Mouse (Mus musculus): ENCODE results near the gene Fam189a1. TPM values are rescaled to one million over a fixed set of nuclear protein-coding genes. Genes with fewer than 3 reads are reported as not detected.

The Fam189a1 gene
- polyA plus RNA-seq, 1 experiment from 2014 or later = 0.66 TPM

DNA sequence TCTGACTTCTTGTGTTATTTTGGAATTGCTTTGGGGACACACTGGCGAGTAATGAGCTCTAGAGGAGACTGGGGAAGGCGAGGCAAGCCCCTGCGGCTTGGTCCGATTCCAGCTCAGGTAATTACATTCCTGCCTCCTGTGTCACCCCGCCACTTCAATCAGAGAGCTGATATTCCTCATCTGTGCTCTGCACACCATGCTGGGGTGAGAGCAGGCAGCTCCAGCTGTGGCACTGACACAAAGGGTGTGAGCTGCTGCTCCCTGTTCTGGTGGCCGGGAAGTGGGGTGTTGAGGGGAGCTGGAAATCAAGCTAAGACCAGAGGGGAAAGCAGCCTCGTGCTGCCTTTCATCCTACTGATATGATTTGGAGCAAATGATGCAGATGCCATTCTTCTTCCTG lies 386.6 kb downstream of the Fam189a1 start:
- H3K9me3 ChIP-seq (replicated peaks) = no peaks in the 10 kb centered on the region
- H3K36me3 ChIP-seq = no peaks in the 10 kb centered on the region
- ATAC-seq (replicated peaks; ENCODE audit: low FRiP score) = no peak
- H3K27me3 ChIP-seq = no peaks in the 10 kb centered on the region
- no peak overlapping the region for H3K4me2 ChIP-seq
- 64% methylated on average over 7 of the region's 7 CpGs for WGBS
- no peak overlapping the region for H3K9ac ChIP-seq
- H3K4me1 ChIP-seq = 0 out of 2 replicates have a peak, but pooled peaks cover 6% of the 10 kb centered on the region
- no peak overlapping the region for H3K4me3 ChIP-seq (replicated peaks)
- H3K27ac ChIP-seq = no peak overlapping the region

DNA sequence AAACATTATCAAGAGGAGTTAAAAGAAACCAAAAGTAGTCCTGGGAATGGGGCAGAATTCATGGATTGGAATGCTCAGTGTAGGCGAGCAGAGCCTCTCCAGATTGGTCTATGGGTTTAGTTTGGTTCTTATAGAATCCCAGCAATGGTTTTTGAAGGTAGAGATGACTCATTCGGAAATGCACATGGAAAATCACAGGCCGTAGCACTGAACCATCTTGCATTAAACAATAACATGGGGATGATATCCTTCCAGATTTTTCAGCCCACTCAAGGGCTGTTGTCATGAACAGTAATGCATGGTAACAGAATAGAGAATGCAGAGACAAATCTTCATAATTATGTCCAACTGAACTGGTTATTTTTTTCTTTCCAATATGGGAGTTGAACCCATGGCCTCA lies 390.8 kb downstream of the Fam189a1 start:
- Histone ChIP-seq H3K4me1 (no peaks in the 10 kb centered on the region), H3K9ac (no peak overlapping the region), H3K27me3 (no peaks in the 10 kb centered on the region), H3K27ac (no peak overlapping the region), H3K4me2 (no peak overlapping the region), H3K9me3 (replicated peaks) (no peaks in the 10 kb centered on the region), H3K4me3 (replicated peaks) (no peak overlapping the region), H3K36me3 (no peaks in the 10 kb centered on the region)
- no peak for ATAC-seq (replicated peaks; ENCODE audit: low FRiP score)
- WGBS = 87% methylated on average over 3 of the region's 3 CpGs

DNA sequence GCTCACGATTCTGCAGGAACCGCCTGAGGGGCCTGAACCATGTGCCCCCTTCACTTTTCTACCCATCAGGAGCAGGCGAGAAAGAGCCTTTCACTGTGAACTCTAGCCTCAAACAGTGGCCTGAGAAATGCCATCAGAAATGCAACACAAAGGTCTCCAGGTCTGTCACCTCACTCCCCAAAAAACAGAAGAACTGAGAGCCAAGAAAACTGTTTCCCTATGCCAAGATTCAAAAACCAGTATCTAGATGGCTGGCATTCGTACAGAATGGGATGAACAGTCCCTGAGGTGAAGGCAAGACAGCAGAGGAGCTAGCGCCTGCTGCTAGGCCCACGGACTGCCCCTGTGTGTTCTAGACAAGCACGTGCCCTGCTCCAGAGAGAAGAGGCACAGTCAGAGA lies 401.2 kb downstream of the Fam189a1 start:
- H3K4me3 ChIP-seq (replicated peaks) = no peak overlapping the region
- H3K9me3 ChIP-seq (replicated peaks) = no peaks in the 10 kb centered on the region
- WGBS = 85% methylated on average over 7 of the region's 7 CpGs
- H3K27me3 ChIP-seq = no peaks in the 10 kb centered on the region
- H3K4me1 ChIP-seq = 0 out of 2 replicates have a peak, but pooled peaks cover 6% of the 10 kb centered on the region
- H3K4me2 ChIP-seq = no peak overlapping the region
- no peak for ATAC-seq (replicated peaks; ENCODE audit: low FRiP score)
- H3K9ac ChIP-seq = no peak overlapping the region
- no peak overlapping the region for H3K27ac ChIP-seq
- no peaks in the 10 kb centered on the region for H3K36me3 ChIP-seq

DNA sequence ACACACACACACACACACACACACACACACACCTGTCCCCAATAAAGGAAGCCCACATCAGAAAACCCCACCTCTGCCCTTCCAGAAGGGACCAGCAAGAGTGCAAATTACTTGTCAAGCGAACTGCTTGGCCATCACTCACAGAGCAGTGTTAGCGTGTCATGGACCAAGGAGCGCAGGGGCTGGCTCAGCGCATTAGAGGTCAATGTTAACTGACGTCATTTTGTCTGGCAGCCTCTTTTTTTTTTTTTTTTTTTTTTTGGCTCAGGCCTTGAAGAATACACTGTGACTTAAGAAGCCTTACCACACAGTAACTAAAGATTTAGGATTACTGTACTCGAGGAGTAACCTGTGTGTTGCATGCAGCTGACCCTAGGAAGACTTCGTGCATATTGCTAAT lies 402.2 kb downstream of the Fam189a1 start:
- no peak overlapping the region for H3K4me2 ChIP-seq
- ATAC-seq (replicated peaks; ENCODE audit: low FRiP score) = peak; percentile 23; the same call in 1 of the 2 replicates
- 0 out of 2 replicates have a peak, but pooled peaks cover 6% of the 10 kb centered on the region for H3K4me1 ChIP-seq
- no peaks in the 10 kb centered on the region for H3K9me3 ChIP-seq (replicated peaks)
- H3K27ac ChIP-seq = no peak overlapping the region
- no peaks in the 10 kb centered on the region for H3K27me3 ChIP-seq
- 30% methylated on average over 7 of the region's 7 CpGs for WGBS
- H3K4me3 ChIP-seq (replicated peaks) = no peak overlapping the region
- no peak overlapping the region for H3K9ac ChIP-seq
- H3K36me3 ChIP-seq = no peaks in the 10 kb centered on the region

DNA sequence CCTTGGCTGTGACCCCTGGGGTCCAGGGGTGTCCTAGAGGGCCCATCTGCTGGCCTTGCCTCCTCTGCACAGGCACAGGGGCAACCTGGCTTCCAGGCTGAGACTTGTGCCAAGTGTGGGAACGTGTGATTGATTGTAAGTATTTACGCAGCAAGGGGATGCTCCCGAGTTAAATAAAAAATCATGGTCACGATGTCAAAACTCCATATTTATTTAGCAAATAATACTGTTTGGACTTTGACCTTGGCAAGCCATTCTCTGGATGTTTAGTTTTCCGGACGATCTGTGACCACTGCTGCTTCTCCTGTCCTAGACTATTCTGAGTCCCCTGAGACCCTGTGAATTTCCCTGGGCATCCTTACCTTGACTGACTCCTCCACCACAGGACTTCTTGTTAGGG lies 402.7 kb downstream of the Fam189a1 start:
- Histone ChIP-seq H3K36me3 (no peaks in the 10 kb centered on the region), H3K27ac (no peak overlapping the region), H3K4me3 (replicated peaks) (no peak overlapping the region), H3K9me3 (replicated peaks) (no peaks in the 10 kb centered on the region), H3K27me3 (no peaks in the 10 kb centered on the region), H3K4me1 (0 out of 2 replicates have a peak, but pooled peaks cover 6% of the 10 kb centered on the region), H3K4me2 (no peak overlapping the region), H3K9ac (no peak overlapping the region)
- 37% methylated on average over 6 of the region's 6 CpGs for WGBS
- ATAC-seq (replicated peaks; ENCODE audit: low FRiP score) = no peak

DNA sequence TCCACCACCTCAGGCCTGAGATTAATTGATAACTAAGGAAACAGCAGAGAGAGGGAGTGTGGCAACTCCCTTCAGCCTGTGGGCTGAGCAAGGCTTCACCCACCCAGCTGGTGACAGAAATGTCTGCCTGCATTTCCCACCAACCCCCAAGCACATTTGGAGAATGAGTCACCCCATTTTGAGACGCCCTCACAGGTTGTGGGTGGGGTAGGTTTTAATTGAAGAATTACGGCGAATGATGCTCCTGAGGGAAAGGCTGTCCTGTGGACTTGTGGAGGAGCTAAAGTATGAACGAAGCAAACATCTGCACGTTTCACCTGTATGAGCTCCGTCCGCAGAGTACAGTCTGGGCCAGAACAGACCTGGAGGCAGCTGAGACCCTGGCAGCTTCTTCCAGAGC lies 404.2 kb downstream of the Fam189a1 start:
- Histone ChIP-seq H3K27ac (no peak overlapping the region), H3K9me3 (replicated peaks) (no peaks in the 10 kb centered on the region), H3K4me3 (replicated peaks) (no peak overlapping the region), H3K9ac (no peak overlapping the region), H3K36me3 (no peaks in the 10 kb centered on the region), H3K27me3 (no peaks in the 10 kb centered on the region), H3K4me2 (no peak overlapping the region), H3K4me1 (0 out of 2 replicates have a peak, but pooled peaks cover 6% of the 10 kb centered on the region)
- 84% methylated on average over 7 of the region's 7 CpGs for WGBS
- ATAC-seq (replicated peaks; ENCODE audit: low FRiP score) = no peak

DNA sequence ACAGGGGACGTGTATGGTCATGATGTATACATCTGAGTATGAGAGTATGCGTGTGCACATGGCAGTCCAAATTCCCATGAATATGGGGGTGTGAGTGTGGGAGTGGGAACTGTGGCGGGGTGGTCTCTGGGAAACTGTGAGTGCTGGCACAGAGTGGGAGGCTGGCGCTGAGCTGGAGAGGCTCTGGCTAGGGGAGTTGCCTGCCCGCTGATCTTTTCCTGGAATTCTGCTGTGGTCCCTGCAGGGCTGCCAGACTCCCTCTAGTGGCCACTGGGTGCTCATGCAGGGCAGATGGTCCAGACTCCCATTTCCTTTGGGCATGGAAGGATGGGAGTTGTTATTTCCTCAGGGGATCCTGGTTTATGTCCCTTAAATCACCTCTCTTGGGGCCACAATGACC lies 404.9 kb downstream of the Fam189a1 start:
- ATAC-seq (replicated peaks; ENCODE audit: low FRiP score) = peak; percentile 70
- Histone ChIP-seq H3K9me3 (replicated peaks) (no peaks in the 10 kb centered on the region), H3K4me2 (no peak overlapping the region), H3K4me1 (0 out of 2 replicates have a peak, but pooled peaks cover 6% of the 10 kb centered on the region), H3K27ac (no peak overlapping the region), H3K4me3 (replicated peaks) (no peak overlapping the region), H3K36me3 (no peaks in the 10 kb centered on the region), H3K27me3 (no peaks in the 10 kb centered on the region), H3K9ac (no peak overlapping the region)
- 23% methylated on average over 5 of the region's 5 CpGs for WGBS

DNA sequence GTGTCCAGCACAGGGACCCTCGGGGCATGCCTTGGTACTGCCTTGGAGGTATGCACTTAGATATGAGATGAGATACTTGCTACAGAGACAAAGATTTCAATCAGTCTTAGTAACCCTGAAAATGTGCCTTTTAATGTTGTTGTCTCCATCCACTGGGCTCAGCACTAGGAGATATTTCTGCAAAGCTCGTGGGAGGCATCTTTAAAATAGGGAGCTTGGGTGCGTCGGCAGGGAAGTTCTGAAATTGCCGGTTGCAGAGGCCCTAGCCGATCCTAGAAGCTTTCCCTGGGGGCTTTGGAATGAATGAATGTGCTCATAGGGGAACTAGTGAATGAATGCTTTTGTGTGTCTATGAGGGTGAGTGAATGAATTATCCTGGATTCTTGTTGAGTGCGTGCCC lies 412.8 kb downstream of the Fam189a1 start:
- no peak for ATAC-seq (replicated peaks; ENCODE audit: low FRiP score)
- Histone ChIP-seq H3K4me1 (no peaks in the 10 kb centered on the region), H3K9ac (no peak overlapping the region), H3K27ac (no peak overlapping the region), H3K4me3 (replicated peaks) (no peak overlapping the region), H3K9me3 (replicated peaks) (no peaks in the 10 kb centered on the region), H3K27me3 (no peaks in the 10 kb centered on the region), H3K4me2 (no peak overlapping the region), H3K36me3 (no peaks in the 10 kb centered on the region)
- WGBS = 90% methylated on average over 7 of the region's 7 CpGs

DNA sequence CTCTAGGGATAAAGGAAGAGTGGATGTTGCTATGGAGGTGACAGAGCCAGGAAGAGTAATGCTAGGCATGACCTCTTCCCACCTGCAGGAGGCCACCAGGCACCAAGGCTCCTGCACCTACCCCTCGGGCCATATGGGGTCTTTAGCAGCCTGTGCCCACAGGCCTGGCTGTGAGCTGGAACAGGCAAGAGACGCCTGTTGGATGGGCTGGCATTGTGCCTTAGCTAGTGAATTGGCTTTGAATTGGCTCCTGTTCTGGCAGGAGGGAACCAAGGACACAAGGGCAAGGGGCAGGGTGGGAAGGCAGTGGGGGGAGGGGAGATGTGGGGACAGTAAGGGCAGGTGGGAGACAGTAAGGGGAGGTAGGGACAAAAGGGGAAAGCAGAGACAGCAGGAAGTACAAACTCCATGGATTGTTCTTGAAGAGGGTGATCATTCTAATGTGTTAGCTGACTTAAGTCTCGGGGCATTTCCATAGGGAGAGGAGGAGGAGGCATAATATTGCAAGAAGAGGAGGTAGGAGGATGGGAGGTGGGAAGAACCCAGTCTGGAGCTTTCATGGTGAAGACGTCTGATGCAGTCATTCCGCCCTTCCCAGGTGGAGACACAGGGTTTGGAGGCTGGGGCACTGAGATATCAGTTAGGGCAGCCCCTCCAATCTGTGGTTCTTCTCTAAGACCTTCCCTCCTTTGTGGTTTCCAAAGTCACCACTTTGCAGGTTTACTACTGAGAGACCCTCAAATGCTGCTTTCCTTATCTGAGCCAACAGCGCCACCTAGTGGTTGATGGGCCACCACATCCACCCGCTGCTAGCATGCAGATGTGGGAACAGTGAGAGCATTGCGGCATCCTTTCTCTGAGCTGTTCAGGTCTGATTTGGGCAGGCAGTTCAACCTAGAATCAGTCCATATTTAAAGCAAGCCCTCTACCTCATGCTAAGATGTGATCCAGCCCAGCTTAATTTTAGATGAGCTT lies 414.8 kb downstream of the Fam189a1 start:
- H3K4me1 ChIP-seq = no peaks in the 10 kb centered on the region
- H3K27ac ChIP-seq = no peak overlapping the region
- H3K9ac ChIP-seq = no peak overlapping the region
- no peaks in the 10 kb centered on the region for H3K27me3 ChIP-seq
- H3K4me2 ChIP-seq = no peak overlapping the region
- WGBS = 31% methylated on average over 8 of the region's 8 CpGs
- H3K36me3 ChIP-seq = no peaks in the 10 kb centered on the region
- no peak overlapping the region for H3K4me3 ChIP-seq (replicated peaks)
- ATAC-seq (replicated peaks; ENCODE audit: low FRiP score) = 0 out of 2 replicates have a peak, but pooled peaks have one; percentile 65
- H3K9me3 ChIP-seq (replicated peaks) = no peaks in the 10 kb centered on the region

DNA sequence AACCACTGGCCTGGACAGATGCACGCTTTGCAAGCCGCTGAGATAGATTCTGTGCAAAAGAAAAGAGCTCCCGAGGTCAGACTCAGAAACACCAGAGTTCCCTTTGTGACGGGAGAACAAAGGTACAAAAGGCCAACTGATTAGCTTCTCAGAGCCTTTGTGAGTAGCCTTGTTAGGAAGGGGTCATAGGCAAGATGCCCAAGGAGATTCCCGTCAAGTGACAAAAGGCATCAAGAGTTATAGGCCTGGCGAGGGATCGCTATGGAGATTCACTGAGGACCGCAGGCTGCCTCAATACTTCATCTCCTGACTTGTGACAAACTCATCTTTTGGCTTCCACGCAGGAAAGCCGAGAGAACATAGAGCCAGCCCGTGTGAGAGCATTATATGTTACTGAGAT lies 417.2 kb downstream of the Fam189a1 start:
- Histone ChIP-seq H3K27ac (no peak overlapping the region), H3K9me3 (replicated peaks) (no peaks in the 10 kb centered on the region)
- WGBS = 71% methylated on average over 11 of the region's 11 CpGs

DNA sequence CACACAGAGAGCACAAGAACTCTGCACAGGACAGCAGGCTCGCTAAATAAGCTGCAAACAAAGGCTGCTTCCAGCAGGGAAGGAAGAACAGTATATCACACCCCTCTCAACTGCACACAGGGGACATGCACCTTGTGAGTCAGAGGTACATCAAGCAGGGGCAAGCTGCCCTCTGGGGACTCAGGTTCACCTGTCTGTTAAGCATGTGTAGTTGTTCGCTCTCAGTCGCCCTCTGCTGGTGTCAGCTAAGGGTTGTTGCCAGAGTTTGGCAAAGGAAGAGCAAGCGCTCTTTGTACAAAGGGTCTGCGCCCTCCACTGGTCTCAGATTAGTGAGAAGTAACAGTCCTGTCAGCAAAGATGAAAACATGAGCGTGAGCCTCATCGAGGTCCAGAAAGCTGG lies 426.6 kb downstream of the Fam189a1 start:
- H3K4me3 ChIP-seq (replicated peaks) = no peak overlapping the region
- ATAC-seq (replicated peaks; ENCODE audit: low FRiP score) = 0 out of 2 replicates have a peak, but pooled peaks have one; percentile 20
- 26% methylated on average over 7 of the region's 7 CpGs for WGBS
- H3K27ac ChIP-seq = no peak overlapping the region
- no peaks in the 10 kb centered on the region for H3K27me3 ChIP-seq
- no peaks in the 10 kb centered on the region for H3K9me3 ChIP-seq (replicated peaks)
- no peaks in the 10 kb centered on the region for H3K4me1 ChIP-seq
- H3K36me3 ChIP-seq = no peaks in the 10 kb centered on the region
- H3K4me2 ChIP-seq = no peak overlapping the region
- H3K9ac ChIP-seq = no peak overlapping the region

More for the DNA sequence above, 417.2 kb downstream of the Fam189a1 start:
- Histone ChIP-seq H3K9ac (no peak overlapping the region), H3K4me2 (no peak overlapping the region), H3K36me3 (no peaks in the 10 kb centered on the region), H3K4me3 (replicated peaks) (no peak overlapping the region), H3K27me3 (no peaks in the 10 kb centered on the region), H3K4me1 (no peaks in the 10 kb centered on the region)
- ATAC-seq (replicated peaks; ENCODE audit: low FRiP score) = no peak

DNA sequence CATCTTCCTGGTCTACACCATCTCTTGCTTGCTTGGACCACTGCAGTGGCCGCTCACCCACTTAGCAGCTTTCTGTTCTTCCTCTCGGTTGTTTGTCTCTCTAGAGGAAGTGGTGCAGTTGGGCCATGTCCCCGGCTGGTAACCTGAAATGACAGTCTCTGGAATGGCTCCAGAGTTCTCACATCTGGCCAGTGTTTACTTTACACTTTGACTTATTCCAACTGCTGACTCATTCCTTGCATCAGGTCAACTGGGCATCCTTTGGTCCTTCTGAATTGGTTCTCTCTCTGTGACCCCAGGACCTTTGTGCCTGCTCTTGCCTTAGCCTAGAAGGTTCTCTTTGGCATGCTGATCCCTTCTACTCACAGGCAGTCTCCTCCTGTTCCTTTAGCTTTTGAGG lies 427.6 kb downstream of the Fam189a1 start:
- Histone ChIP-seq H3K9me3 (replicated peaks) (no peaks in the 10 kb centered on the region), H3K4me3 (replicated peaks) (no peak overlapping the region), H3K27ac (no peak overlapping the region), H3K9ac (no peak overlapping the region), H3K27me3 (no peaks in the 10 kb centered on the region), H3K4me1 (no peaks in the 10 kb centered on the region), H3K36me3 (no peaks in the 10 kb centered on the region), H3K4me2 (no peak overlapping the region)
- no peak for ATAC-seq (replicated peaks; ENCODE audit: low FRiP score)
- 61% methylated on average over 3 of the region's 3 CpGs for WGBS

Data from kidney, embryonic 15.5 days (tissue).